Mouse (Mus musculus) telencephalon, adult 2 months (tissue): Measurements from ENCODE around the gene 2300002M23Rik.

Experiments
- DNase-seq: peaks from one replicate; pipeline ENCODE4 v3.0.0-alpha.2; 2011; ENCODE audit warnings: low read depth, low spot score

2300002M23Rik gene

GRCm38 (mm10) chr17:35601736-35602354 is 34.6 kb downstream of the 2300002M23Rik start:
- no peak for DNase-seq

- DNase-seq = no peak
Measured at GRCm38 (mm10) chr17:35617127-35617526, 49.9 kb downstream of the 2300002M23Rik start.
